Mouse (Mus musculus): ENCODE measurements around the gene Man2a1.
A peak's percentile ranks its signal among the peaks of the same experiment; 100 is the strongest.

The Man2a1 gene

GRCm38 (mm10) chr17:64601751-64602578 is 1.4 kb downstream of the Man2a1 start:
- DNase-seq (ENCODE audit: low read depth, low spot score), result peak; percentile 4

- no peak for DNase-seq (ENCODE audit: low read depth, low spot score)
Observed at GRCm38 (mm10) chr17:64603134-64603533, 2.6 kb downstream of the Man2a1 start.

GRCm38 (mm10) chr17:64603534-64603933 is 3.0 kb downstream of the Man2a1 start:
- no peak for DNase-seq (ENCODE audit: low read depth, low spot score)

- no peak for DNase-seq (ENCODE audit: low read depth, low spot score)
Observed at GRCm38 (mm10) chr17:64604163-64604562, 3.6 kb downstream of the Man2a1 start.

GRCm38 (mm10) chr17:64608228-64608627 is 7.7 kb downstream of the Man2a1 start:
- no peak for DNase-seq (ENCODE audit: low read depth, low spot score)

- no peak for DNase-seq (ENCODE audit: low read depth, low spot score)
Observed at GRCm38 (mm10) chr17:64608923-64609598, 8.5 kb downstream of the Man2a1 start.

- no peak for DNase-seq (ENCODE audit: low read depth, low spot score)
Observed at GRCm38 (mm10) chr17:64609741-64610140, 9.2 kb downstream of the Man2a1 start.

GRCm38 (mm10) chr17:64611426-64611825 is 10.9 kb downstream of the Man2a1 start:
- DNase-seq (ENCODE audit: low read depth, low spot score), result no peak

GRCm38 (mm10) chr17:64612135-64612885 is 11.8 kb downstream of the Man2a1 start:
- DNase-seq (ENCODE audit: low read depth, low spot score), result no peak

GRCm38 (mm10) chr17:64612930-64613329 is 12.4 kb downstream of the Man2a1 start:
- DNase-seq (ENCODE audit: low read depth, low spot score), result no peak

- DNase-seq (ENCODE audit: low read depth, low spot score), result no peak
Observed at GRCm38 (mm10) chr17:64613351-64613750, 12.8 kb downstream of the Man2a1 start.

- no peak for DNase-seq (ENCODE audit: low read depth, low spot score)
Observed at GRCm38 (mm10) chr17:64614804-64615203, 14.3 kb downstream of the Man2a1 start.

GRCm38 (mm10) chr17:64615420-64615819 is 14.9 kb downstream of the Man2a1 start:
- no peak for DNase-seq (ENCODE audit: low read depth, low spot score)

- no peak for DNase-seq (ENCODE audit: low read depth, low spot score)
Observed at GRCm38 (mm10) chr17:64616259-64616658, 15.7 kb downstream of the Man2a1 start.

- DNase-seq (ENCODE audit: low read depth, low spot score), result no peak
Observed at GRCm38 (mm10) chr17:64617838-64618237, 17.3 kb downstream of the Man2a1 start.

GRCm38 (mm10) chr17:64618996-64619395 is 18.5 kb downstream of the Man2a1 start:
- no peak for DNase-seq (ENCODE audit: low read depth, low spot score)

GRCm38 (mm10) chr17:64620135-64620534 is 19.6 kb downstream of the Man2a1 start:
- no peak for DNase-seq (ENCODE audit: low read depth, low spot score)

GRCm38 (mm10) chr17:64620627-64621026 is 20.1 kb downstream of the Man2a1 start:
- DNase-seq (ENCODE audit: low read depth, low spot score), result no peak

- no peak for DNase-seq (ENCODE audit: low read depth, low spot score)
Observed at GRCm38 (mm10) chr17:64621226-64621625, 20.7 kb downstream of the Man2a1 start.

- no peak for DNase-seq (ENCODE audit: low read depth, low spot score)
Observed at GRCm38 (mm10) chr17:64621649-64622351, 21.3 kb downstream of the Man2a1 start.

- DNase-seq (ENCODE audit: low read depth, low spot score), result no peak
Observed at GRCm38 (mm10) chr17:64622352-64622886, 21.9 kb downstream of the Man2a1 start.

Data from c-Kit-negative CD71-positive TER-119-positive erythroid progenitor cells, embryonic 14.5 days (primary cell).